Mouse (Mus musculus) CD8-positive naive resting alpha-beta T cell, adult 2 months (primary cell): ENCODE data around the gene Shisal1.

Experiments
- DNase-seq, 2 experiments: peaks; one replicate each; pipeline ENCODE4 v3.0.0; 2022; ENCODE audit warnings: low read depth in 2 of 2, low spot score in 2 of 2

The Shisal1 gene

GRCm38 (mm10) chr15:84427624-84428023 lies 19.3 kb downstream of the Shisal1 start:
- DNase-seq, result no peak

- no peak for DNase-seq
These were observed 21.2 kb downstream of the Shisal1 start for GRCm38 (mm10) chr15:84425733-84426132.

GRCm38 (mm10) chr15:84423781-84424180 lies 23.1 kb downstream of the Shisal1 start:
- DNase-seq, result no peak

- DNase-seq, result no peak
These were observed 28.7 kb downstream of the Shisal1 start for GRCm38 (mm10) chr15:84418266-84418610.

- DNase-seq, result no peak
These were observed 29.2 kb downstream of the Shisal1 start for GRCm38 (mm10) chr15:84417592-84418265.

GRCm38 (mm10) chr15:84417017-84417416 lies 29.9 kb downstream of the Shisal1 start:
- no peak for DNase-seq

- DNase-seq, result no peak
These were observed 32.7 kb downstream of the Shisal1 start for GRCm38 (mm10) chr15:84414040-84414848.

GRCm38 (mm10) chr15:84412409-84412808 lies 34.5 kb downstream of the Shisal1 start:
- no peak for DNase-seq

- DNase-seq, result no peak
These were observed 36.8 kb downstream of the Shisal1 start for GRCm38 (mm10) chr15:84410052-84410451.

- DNase-seq, result no peak
These were observed 38.3 kb downstream of the Shisal1 start for GRCm38 (mm10) chr15:84408576-84408975.

GRCm38 (mm10) chr15:84405759-84406158 lies 41.1 kb downstream of the Shisal1 start:
- DNase-seq, result no peak

- DNase-seq, result no peak
These were observed 43.3 kb downstream of the Shisal1 start for GRCm38 (mm10) chr15:84403454-84404113.

GRCm38 (mm10) chr15:84398617-84399016 lies 48.3 kb downstream of the Shisal1 start:
- DNase-seq, result no peak

GRCm38 (mm10) chr15:84397663-84398169 lies 49.2 kb downstream of the Shisal1 start:
- no peak for DNase-seq

- no peak for DNase-seq
These were observed 51.4 kb downstream of the Shisal1 start for GRCm38 (mm10) chr15:84395341-84396067.

- no peak for DNase-seq
These were observed 53.6 kb downstream of the Shisal1 start for GRCm38 (mm10) chr15:84393341-84393740.

- no peak for DNase-seq
These were observed 54.1 kb downstream of the Shisal1 start for GRCm38 (mm10) chr15:84392840-84393239.

- no peak for DNase-seq
These were observed 54.8 kb downstream of the Shisal1 start for GRCm38 (mm10) chr15:84392131-84392530.

- no peak for DNase-seq
These were observed 58.2 kb downstream of the Shisal1 start for GRCm38 (mm10) chr15:84388698-84389131.

GRCm38 (mm10) chr15:84385995-84386565 lies 60.8 kb downstream of the Shisal1 start:
- no peak for DNase-seq

- DNase-seq, result no peak
These were observed 62.8 kb downstream of the Shisal1 start for GRCm38 (mm10) chr15:84384066-84384465.
